Mouse (Mus musculus): Measurements from ENCODE around the gene Ecm1.
A peak's percentile ranks its signal among the peaks of the same experiment; 100 is the strongest.

Gene Ecm1

DNA sequence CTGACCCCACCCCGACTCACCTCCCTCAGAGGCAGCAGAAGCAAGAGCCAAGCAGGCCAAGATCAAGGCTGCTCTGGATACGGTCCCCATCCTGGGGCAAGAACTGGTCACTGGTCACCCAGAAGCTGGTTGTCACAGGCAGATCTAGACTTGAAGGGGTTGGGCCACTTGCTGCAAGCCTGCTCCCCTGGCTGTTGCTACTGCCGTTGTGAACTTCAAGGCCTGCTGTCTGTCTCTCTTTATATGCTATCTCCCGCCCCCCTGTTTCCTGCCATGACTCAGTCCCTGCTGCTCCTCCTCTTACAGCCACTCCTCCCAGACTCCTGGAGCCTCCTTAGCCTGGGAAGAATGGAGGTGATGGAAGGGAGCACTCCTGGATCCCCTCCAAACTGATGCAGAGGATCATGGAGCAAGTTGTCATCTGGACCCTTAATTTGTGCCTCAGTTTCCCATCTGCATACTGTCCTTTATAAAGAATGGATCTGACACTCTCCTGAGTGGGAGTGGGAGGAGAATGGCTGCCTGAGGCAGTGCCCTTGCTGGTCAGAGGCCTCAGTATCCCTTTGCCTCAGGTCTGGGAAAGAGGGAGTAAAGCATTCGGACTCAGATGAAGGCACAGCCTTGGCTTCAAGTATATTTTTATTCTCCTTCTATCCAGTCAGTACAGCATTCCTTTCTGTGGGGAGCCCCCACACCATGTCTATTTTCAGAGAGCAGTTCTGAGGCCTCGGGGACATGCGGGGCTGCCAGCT, at the start of gene Ecm1:
TSS of gene Ecm1 (minus strand) at position 217 of the 752 bp plus-strand sequence.
- no peak for DNase-seq (ENCODE audit: low spot score)

DNA sequence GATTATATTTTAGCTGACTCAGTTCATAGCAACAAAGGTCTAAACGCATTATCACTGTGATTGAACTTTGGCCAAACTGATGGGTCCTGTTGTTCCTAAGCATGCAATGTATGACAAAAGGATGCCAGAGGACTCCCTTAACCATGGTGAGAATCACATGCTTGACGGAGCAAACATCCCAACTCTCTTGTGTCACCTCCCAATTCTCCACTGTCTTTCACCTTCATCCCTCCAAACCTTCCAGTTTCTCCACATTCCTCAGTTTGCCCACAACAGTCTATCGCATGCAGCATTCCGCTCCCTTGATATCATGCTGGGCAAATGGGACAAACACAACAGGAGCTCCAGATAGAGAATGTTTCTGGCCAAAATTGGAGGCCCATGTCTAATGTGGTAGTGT, 46.1 kb upstream of the Ecm1 start:
- DNase-seq (ENCODE audit: low spot score), result no peak

DNA sequence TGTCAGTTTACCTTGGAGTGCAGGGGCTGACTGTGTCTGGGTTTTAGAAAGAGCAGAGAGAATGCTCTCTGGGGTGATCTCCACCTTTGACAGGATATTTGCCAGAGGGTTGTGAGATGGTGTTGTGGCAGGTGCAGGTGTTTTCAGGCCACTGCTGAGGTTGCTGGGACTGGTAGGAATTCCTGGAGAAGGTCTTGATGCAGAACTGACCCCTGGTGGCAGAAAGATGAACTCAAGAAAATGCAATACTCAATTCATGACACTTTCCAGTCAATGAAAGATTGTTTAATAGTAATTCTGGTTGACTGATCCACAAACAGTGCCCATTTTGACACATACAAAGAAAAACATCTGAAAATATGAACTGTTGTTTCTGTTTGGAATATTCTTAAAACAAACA, 32.6 kb upstream of the Ecm1 start:
- DNase-seq (ENCODE audit: low spot score), result no peak

DNA sequence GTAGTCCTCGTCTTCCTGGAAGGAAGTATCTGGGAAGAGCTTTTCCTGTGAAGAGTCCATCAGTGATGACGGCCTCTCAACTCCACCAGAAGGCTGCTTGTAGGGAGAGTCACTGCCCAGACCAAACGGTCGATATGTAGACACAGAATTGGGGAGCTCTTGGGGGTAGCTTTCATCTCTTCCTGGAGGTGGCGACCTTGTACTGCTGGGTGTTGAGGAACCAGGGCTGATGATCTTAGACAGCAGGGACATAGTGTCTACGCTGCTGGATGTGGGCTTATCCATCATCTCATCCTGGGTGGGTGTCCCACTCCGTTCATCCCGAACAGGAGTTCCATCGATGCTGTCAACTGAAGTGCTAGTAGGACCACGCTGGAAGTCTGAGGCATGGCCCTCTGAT, 26.2 kb upstream of the Ecm1 start:
- DNase-seq (ENCODE audit: low spot score), result no peak

DNA sequence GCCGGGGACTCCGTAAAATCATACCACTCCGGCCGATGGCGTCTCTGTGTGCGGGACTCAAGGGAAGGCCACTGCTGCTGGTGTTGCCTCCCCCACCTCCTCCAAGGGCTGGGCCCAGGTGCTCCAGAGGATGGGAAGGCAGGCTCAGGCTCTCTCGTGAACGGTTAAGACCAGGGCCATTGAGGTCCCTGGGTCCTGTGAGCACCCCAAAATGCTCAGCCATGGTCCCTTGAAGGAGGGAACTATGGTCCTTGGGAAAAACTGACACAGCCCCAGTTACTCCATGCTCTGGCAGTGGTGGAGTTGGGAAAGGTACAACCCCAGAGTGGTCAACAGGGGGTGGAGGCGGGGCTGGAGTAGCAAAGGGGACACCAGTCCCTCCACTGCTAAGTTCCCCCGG, 24.4 kb upstream of the Ecm1 start:
- DNase-seq (ENCODE audit: low spot score), result no peak

DNA sequence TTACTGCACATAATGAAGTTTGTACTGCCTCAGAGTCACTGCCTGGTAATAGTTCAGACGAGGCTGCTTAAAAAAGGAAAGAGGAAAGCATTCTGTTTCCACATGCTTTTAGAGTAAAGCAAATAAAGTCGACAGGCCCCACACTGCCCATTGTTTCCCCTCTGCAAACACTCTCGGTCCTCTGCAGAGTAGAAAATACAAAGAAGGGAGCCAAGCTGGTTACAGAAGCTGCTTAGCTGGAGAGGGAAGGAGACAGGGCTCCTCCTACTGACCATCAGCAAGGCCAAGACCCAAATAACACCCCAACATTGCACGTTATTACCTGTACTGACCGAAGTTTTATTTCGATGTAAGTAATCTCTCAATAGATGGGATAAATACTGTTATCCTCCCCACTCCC, 23.6 kb upstream of the Ecm1 start:
- DNase-seq (ENCODE audit: low spot score), result no peak

DNA sequence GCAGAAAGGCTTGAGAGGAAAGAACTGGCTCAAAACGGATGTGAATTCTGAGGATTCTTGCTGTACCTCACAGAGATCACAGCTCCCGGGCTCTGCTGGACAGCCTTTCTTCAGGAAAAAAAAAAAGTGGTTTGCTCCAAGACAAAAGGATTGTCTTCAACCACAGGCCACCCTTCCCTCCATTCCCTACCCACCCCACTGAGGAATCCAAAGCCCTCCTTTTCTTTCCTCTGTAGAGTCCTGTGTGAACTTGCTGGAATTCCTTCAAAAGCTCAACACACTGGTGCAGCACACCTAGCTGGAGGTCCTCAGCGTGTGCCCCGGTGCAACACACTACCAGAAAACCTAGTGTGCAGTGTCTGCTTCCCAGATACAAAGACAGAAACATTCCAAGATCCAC, 22.4 kb upstream of the Ecm1 start:
- no peak for DNase-seq (ENCODE audit: low spot score)

DNA sequence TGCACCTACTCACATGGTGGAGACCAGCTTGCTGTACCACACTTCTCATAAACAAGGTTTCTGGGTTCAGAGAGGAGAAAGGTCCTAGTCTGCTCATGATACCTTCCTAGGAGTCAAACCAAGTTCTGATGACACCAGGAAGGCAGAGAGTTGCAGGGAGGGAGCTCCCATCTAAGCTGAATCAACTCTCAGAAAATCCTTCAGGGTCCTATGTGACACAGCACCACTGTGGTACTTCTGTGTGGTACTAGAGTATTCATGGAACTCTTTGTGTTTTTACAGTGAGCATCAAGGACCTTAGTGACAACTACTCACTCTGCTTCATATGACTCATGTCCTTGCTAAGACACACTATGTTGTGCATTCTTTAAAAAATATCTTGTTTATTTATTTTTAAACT, 21.3 kb upstream of the Ecm1 start:
- DNase-seq (ENCODE audit: low spot score), result no peak

DNA sequence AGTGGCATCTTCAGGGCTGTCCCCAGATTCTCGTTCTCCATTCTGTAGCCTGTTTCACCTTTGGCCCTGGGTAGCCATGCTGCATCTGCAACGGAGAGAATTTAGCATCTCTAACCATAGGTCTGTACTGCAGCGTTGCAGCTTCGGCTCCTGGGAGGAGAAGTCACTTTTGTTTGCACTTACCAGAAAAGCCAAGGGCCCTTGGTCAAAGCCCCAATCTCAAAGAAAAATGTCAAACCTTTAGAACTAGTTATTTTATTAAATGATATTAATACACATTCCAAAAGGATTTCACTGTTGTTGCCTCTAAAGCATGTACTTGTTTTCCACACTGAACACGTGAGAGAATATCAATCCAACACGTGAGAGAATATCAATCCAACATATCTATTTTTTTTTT, 20.7 kb upstream of the Ecm1 start, which contains the start of gene Tars2:
TSS of gene Tars2 (minus strand) at position 101 of the 400 bp plus-strand sequence.
- no peak for DNase-seq (ENCODE audit: low spot score)

DNA sequence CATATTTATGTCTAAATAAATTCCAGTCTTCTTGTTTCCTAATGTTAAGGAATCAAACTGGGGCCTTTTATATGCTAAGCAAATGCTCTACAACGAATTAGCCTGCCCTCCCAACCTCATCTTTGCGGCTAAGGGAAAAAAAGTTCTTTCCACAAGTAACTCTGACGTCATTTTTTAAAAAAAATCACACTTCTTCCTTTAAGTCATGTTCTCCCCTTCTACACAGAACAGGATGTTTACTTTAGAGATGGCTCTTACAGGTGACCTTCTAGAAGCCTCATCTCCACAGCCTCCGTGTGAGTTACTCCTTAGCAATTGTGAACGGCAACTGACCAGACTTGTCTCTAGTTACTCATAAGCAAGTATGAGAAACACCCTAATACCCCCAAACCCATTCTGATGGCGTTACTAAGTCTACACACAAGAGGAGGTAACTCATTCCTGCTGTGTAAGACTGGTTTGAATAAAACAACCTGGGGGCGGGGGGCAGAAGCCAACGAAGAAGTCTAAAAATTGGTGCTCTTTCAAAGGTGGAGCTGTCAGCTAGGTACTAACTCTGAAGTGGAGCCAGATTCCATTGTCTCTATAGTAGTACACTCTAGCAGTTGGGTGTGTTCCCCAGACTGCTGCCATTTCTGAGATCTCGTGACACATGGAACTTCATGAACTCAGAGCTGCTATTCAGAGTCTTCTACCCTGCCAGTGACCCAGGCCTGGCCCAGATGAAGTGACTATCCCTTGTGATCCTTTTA, 19.3 kb upstream of the Ecm1 start:
- DNase-seq (ENCODE audit: low spot score), result no peak

DNA sequence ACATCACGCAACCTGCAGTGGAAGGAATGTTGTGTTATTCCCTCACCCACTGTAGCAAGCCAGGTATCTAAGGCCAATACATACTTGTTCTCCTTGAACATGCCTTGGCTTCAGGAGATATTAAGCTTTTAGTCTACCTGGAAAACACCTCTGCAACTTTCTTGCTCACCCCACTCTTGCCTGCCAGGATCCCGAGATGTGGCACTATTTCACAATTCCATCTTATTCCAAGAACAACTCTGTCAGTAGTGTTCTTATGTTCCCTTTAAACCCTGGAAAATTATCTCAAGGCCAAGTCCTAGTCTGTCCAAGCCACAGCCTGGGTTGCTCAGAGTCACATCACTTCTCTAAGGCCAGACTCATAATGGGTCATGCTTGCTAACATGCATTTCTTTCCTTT, 17.4 kb upstream of the Ecm1 start:
- DNase-seq (ENCODE audit: low spot score), result no peak

DNA sequence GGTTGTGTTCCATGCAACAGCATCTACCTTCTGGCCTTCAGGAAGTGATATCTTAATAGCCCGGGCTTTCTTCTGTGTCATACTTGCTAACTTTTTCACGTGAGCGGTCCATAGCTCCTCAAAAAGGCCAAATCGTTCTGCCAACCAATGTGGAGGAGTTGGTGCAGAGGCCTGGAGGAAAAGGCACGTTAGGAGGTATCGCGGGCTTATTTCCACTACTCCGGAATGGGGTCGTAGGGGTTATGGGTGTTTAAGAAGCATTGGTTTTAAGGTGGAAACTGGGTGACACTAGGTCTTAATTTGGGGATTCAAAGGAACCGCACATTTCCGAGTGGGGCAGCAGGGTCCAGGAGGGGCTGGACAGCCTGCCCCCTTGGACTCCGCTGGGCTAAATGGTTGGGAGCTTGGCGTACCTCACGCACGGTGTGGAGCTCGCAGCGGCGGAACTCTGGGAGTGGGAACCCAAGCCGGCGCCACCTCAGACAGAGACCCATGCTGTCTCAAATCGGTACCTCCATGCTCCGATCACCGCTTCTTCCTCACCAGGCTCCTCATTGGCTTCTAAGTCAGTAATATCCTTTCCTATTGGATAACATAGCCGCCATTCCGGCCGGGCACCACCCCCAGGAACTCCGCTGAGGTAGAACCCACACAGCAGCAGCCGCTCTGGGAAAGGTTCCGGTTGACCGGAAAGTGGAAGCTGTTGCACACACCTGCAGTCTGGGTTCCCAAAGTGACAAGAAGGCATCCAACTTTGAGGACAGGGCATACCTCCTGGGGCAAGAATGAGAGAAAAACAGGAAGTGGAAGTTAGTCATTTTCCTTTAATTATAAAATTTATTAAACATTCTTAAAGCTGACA, 15.2 kb upstream of the Ecm1 start:
- DNase-seq (ENCODE audit: low spot score), result peak; percentile 76

DNA sequence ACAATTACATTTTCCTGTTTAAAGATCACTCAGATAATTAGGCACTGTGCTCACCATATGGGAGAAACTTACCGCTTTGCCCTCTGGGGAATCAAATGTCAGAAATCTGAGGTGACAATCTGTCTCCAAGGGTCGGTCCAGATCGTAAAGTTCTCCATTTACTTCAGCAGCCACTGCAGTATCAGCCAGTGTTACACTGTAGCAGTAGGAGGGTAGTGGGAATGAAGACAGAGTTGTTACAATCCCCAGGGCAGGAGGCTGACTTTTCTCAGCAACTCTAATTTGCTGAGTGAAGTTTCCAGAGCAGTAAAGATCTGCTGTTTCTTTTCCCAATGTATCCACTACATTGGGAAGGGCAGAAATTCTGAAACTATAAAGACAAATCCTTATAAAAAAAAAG, 13.6 kb upstream of the Ecm1 start:
- no peak for DNase-seq (ENCODE audit: low spot score)

DNA sequence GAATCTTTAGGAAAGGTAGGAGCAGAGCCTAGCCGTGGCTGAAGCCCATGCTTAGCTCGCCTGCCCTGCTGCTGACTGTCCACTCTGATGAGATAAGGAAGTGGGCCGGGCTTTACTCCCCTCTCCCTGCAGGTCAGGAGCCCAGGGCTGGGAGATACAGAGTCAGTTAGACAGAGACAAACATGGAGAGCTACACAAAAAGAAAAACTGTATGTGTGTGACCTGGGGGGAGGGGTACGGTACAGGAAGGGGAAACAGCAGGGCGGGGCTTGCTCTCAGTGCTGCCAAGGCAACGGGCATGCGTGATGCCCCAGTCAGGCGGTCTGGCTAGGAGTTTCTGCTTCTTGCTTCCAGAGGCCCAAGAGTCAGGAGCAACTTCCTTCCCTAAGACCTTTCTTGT, 1.0 kb upstream of the Ecm1 start:
- DNase-seq (ENCODE audit: low spot score), result no peak

DNA sequence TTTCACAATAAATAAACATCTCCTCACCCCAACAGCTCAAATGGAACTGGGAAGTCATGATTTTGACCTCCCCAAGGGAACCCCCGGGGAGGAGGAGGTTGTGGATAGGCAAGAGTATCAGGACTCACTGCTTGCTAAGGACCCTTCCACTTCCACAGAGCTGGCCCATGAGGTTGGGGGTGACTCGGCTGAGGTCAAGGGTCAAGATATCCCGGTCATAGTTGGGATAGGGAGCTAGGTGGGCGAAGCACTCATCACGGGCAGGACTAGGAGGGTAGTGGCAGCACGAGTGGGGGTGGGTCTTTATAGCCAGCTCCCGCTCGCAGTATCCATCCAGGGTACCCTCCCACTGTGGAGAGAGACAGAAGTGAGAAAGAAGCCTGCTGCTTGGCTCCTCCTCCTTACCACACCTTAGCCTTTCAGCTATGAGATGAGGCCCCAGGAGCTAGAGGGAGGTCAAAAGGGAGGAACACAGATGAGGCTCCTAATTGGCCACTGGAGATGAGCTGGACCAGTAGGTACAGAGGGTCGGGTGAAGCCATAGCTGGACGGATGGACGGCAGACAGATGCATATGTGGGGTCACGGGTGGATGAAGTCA, 4.2 kb downstream of the Ecm1 start:
- DNase-seq (ENCODE audit: low spot score), result no peak

DNA sequence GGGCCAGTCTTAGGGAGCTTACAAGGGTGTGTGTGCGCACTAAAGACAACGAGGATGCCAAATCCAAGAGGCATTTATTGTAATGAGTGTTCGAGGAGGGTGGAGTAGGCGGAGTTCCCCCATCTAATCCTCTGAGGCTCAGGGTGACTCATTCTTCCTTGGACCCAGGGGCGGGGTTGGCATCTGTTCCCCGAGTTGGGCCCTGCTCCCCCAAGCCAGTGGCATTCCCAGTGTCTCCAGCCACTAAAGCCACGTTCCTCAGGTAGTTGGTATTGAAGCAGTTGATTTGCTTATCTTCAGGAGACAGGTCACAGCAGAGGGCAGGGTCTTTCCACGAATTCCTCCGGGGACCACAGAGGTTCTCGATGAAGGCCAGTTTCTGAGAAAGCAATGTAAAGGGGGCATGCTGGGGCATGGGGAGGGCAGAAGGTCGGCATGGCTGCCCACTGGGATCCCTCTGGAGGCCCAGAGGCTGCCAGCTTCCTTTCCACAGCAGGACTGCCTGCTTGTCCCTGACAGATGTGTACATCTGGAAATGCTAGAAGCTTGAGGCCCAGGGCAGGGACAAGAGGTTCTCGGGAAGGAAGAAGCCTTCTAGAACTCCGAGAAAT, 5.2 kb downstream of the Ecm1 start:
- no peak for DNase-seq (ENCODE audit: low spot score)

DNA sequence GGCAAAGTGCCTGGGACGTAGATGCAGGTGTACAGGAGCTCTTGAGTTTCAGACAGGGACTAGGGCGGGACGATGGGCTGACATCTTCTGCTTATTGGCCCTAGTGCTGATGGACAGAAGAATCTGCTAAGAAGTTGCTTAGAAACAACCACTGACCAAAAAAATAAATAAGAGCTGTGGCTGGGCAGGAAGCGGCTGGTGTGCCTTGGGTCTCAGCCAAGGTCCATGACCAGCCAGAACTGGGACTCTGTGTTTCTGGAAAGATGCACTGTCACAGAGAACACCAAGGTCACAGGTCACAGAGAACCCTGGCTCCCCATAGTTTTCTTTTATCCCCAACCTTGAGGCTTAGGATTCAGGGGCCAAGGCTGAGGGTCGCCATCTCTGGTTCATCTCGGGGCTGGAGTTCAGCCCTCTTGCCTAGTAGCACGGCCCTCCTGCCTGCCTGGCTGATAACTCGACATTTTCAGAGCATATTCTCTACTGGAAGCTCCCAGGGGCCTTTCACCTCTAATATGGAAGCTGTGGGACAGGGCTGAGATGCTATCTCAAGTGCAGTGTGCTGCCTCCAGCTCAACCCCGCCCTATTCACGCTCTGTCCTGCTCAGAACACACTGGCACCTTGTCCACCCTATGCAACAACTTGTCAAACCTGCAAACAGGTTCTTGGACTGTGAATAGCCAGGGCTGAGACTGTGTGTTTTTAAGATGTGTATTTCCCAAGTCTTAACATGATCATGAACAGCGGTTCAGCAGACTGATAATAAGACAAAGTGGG, 6.4 kb downstream of the Ecm1 start:
- DNase-seq (ENCODE audit: low spot score), result no peak

DNA sequence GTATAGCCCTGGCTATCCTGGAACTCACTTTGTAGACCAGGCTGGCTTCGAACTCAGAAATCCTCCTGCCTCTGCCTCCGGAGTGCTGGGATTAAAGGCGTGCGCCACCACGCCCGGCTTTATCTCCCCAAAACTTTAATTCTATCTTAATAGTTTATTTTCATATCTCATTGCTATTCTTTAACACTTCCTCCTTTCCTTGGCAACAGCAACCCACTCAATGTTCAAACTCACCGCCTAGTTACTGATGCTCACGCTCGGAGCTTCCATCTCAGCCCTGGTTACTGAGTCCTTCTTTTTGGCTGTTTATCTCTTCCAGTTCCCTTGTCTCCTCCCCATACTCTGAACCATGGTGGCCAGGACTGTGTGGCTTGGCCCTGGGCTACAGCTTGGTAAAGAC, 7.1 kb downstream of the Ecm1 start:
- DNase-seq (ENCODE audit: low spot score), result no peak

DNA sequence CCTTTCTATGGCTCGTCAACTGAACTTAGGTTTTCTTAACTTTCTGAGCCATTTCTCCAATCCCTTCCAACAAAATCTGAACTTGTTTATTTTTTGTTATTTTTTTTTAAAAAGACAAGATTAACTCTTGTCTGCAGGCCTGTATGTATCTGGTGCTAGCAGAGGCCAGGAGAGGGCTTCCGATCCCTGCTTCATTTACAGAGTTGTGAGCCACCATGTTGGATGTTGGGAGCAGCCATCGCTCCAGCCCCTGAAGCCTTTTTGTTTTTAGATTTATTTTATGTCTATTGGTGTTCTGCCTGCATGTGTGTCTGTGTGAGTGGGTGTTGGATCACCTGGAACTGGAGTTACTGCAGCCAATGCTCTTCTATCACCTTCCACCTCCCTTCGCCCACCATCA, 7.6 kb downstream of the Ecm1 start:
- no peak for DNase-seq (ENCODE audit: low spot score)

DNA sequence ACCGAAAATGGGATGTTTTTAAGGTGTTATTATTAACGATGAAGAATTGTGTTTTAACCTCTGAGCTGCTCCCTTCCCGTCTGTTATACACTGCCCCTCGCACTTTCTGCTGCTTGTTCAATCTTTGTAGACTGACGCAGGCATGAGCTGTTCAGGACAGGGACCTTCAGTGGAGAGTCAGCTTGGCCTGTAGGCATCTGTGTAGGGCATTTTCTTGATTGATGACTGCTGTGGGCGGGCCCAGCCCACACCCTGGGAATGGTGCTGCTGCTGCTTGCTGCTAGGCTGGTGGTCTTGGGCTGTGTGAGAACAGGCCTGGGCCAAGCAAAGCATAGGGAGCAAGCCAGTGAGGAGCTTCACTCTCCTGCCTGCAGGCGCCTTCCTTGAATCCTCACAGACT, 8.9 kb downstream of the Ecm1 start:
- DNase-seq (ENCODE audit: low spot score), result no peak

DNA sequence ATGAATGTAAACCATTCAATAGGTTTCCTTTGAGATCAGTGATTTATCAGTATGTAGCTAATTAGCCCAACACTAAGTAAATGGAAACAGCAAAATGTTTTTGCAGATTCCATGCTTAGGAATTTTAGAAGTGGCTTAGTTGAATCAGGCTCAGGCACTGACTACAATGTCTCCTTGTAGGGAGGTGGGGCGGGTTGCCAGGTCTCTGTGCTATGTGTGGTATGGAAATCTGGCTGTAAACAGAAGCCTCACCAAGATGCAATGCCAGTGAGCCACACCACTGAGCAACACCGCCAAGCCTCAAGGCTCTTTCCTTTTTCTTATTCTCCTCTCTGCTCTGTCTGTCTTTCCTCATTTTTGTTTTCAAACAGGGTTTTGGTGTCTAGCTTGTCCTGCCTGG, 10.5 kb downstream of the Ecm1 start:
- no peak for DNase-seq (ENCODE audit: low spot score)
